Comparison of ENCODE assay signal across 22 mouse cellular contexts in genomic region chr9:59544739-59545138, GRCm38 (mm10). TPM values are rescaled to one million over a fixed set of nuclear protein-coding genes. Genes with fewer than 3 reads are reported as not detected.
DNase-seq lines count a peak whose midpoint lies in the region; ATAC-seq and TF ChIP-seq lines count a peak whose summit lies in the region.
"Had no signal": no experiment of that assay in that cellular context is flagged by ENCODE, and none has a peak within 500 bp of the region (broad histone marks: within the 10 kb centered on the region; RNA-seq: fewer than 3 reads in every experiment).

No protein-coding gene starts in this region.

- no peak overlapping the region for H3K9ac ChIP-seq in liver, embryonic 12.5 days
- no peak overlapping the region for H3K9ac ChIP-seq in liver, postnatal 0 days (replicated peaks)
- no peak overlapping the region for H3K9ac ChIP-seq in midbrain, embryonic 11.5 days (ENCODE audit: low read length)
- H3K9ac ChIP-seq: embryonic facial prominence, embryonic 12.5 days; heart, embryonic 12.5 days; liver, embryonic 14.5 days; neural tube, embryonic 13.5 days had no signal

- 0 out of 2 replicates have a peak, but pooled peaks have one; percentile 40 for ATAC-seq in liver, embryonic 12.5 days
- peak; percentile 41; the same call in 1 of the 2 replicates for ATAC-seq in liver, postnatal 0 days
- no peak for ATAC-seq in midbrain, embryonic 11.5 days (ENCODE audit: low FRiP score)
- ATAC-seq: CD4-positive, CD25-positive, alpha-beta regulatory T cell, adult 4 months; inflammation-experienced regulatory T-cells, adult 6 months; midbrain, embryonic 16.5 days had no signal

- DNase-seq in liver: no peak
- DNase-seq in liver, postnatal 0 days: no peak
- peak; percentile 67 for DNase-seq in splenic B cell, adult 2 months (ENCODE audit: low read depth, low spot score)
- DNase-seq in right cerebral cortex, adult 18-20 months: no peak
- no peak for DNase-seq in adrenal gland, postnatal 14 days
- no peak for DNase-seq in midbrain, embryonic 11.5 days (ENCODE audit: low spot score, missing footprints)
- DNase-seq: adrenal gland, postnatal 25 days; cerebellum, postnatal 14 days; gastrocnemius, postnatal 36 days; kidney, postnatal 10 days; thymus, postnatal 36 days had no signal

- H3K36me3 ChIP-seq in liver, embryonic 12.5 days: no peaks in the 10 kb centered on the region; the same call in none of the 2 replicates
- H3K36me3 ChIP-seq in liver, postnatal 0 days (replicated peaks; ENCODE audit: insufficient read depth, low read length): no peaks in the 10 kb centered on the region; the same call in 1 of the 2 replicates
- H3K36me3 ChIP-seq in splenic B cell, adult 2 months (ENCODE audit: control insufficient read depth, insufficient read depth, low read length, poor library complexity, severe bottlenecking): no peaks in the 10 kb centered on the region; the same call in none of the 2 replicates
- H3K36me3 ChIP-seq in midbrain, embryonic 11.5 days (ENCODE audit: control insufficient read depth, insufficient read depth, low read length): no peaks in the 10 kb centered on the region
- H3K36me3 ChIP-seq: embryonic facial prominence, embryonic 12.5 days; neural tube, embryonic 13.5 days had no signal

- 0 out of 2 replicates have a peak overlapping the region, but pooled peaks have one; percentile 18 for H3K4me2 ChIP-seq in liver, embryonic 12.5 days
- no peak overlapping the region for H3K4me2 ChIP-seq in liver, postnatal 0 days (ENCODE audit: low read depth, low read length)
- H3K4me2 ChIP-seq in midbrain, embryonic 11.5 days: no peak overlapping the region
- H3K4me2 ChIP-seq: embryonic facial prominence, embryonic 12.5 days; heart, embryonic 12.5 days; neural tube, embryonic 13.5 days had no signal

- 25% methylated on average over 5 of the region's 5 CpGs for WGBS in liver, embryonic 12.5 days (ENCODE audit: insufficient replicate concordance)
- 40% methylated on average over 5 of the region's 5 CpGs for WGBS in liver, postnatal 0 days (ENCODE audit: insufficient replicate concordance)
- WGBS in midbrain, embryonic 11.5 days: 88% methylated on average over 5 of the region's 5 CpGs

- H3K4me3 ChIP-seq in liver, embryonic 12.5 days: no peak overlapping the region
- no peak overlapping the region for H3K4me3 ChIP-seq in bone marrow macrophage, adult 2 months (ENCODE audit: insufficient read depth, low read length)
- H3K4me3 ChIP-seq in liver, postnatal 0 days (ENCODE audit: low read depth, low read length): no peak overlapping the region
- H3K4me3 ChIP-seq in midbrain, embryonic 11.5 days (ENCODE audit: low read depth, low read length): no peak overlapping the region
- H3K4me3 ChIP-seq: embryonic facial prominence, embryonic 12.5 days; forebrain, embryonic 10.5 days; heart, embryonic 12.5 days; neural tube, embryonic 13.5 days had no signal

- peaks cover 30% of the 10 kb centered on the region for H3K4me1 ChIP-seq in liver, embryonic 12.5 days
- peaks cover 44% of the 10 kb centered on the region for H3K4me1 ChIP-seq in bone marrow macrophage, adult 2 months (ENCODE audit: control insufficient read depth, insufficient read depth, low read length)
- peaks cover 13% of the 10 kb centered on the region for H3K4me1 ChIP-seq in liver, postnatal 0 days (ENCODE audit: insufficient read depth)
- peaks cover 3% of the 10 kb centered on the region for H3K4me1 ChIP-seq in midbrain, embryonic 11.5 days (ENCODE audit: control insufficient read depth, insufficient read depth, low read length)

- no peak for TF ChIP-seq EP300 in liver, postnatal 0 days (IDR thresholded peaks at IDR 0.05; ENCODE audit: low read depth)

- no peak overlapping the region for H3K27ac ChIP-seq in liver, embryonic 12.5 days
- H3K27ac ChIP-seq in bone marrow macrophage, adult 2 months (ENCODE audit: insufficient read depth, low read depth, low read length): peak overlapping the region; percentile 93
- 0 out of 2 replicates have a peak overlapping the region, but pooled peaks have one; percentile 18 for H3K27ac ChIP-seq in liver, postnatal 0 days (ENCODE audit: low read depth)
- H3K27ac ChIP-seq in midbrain, embryonic 11.5 days (ENCODE audit: low read depth, low read length): no peak overlapping the region
- H3K27ac ChIP-seq: embryonic facial prominence, embryonic 12.5 days; forebrain, embryonic 10.5 days; liver, embryonic 14.5 days; neural tube, embryonic 13.5 days; stomach, postnatal 0 days had no signal

- no peaks in the 10 kb centered on the region for H3K9me3 ChIP-seq in liver, embryonic 12.5 days (replicated peaks)
- H3K9me3 ChIP-seq in liver, postnatal 0 days (ENCODE audit: low read length): no peaks in the 10 kb centered on the region
- H3K9me3 ChIP-seq in midbrain, embryonic 11.5 days (ENCODE audit: control insufficient read depth, low read length): no peaks in the 10 kb centered on the region
- H3K9me3 ChIP-seq: embryonic facial prominence, embryonic 12.5 days; forebrain, embryonic 10.5 days; heart, embryonic 12.5 days; neural tube, embryonic 13.5 days had no signal

- H3K27me3 ChIP-seq in liver, embryonic 12.5 days (replicated peaks): no peaks in the 10 kb centered on the region
- H3K27me3 ChIP-seq in liver, postnatal 0 days (ENCODE audit: insufficient read depth, low read length): no peaks in the 10 kb centered on the region
- no peaks in the 10 kb centered on the region for H3K27me3 ChIP-seq in splenic B cell, adult 2 months (ENCODE audit: control insufficient read depth, insufficient read depth, low read length, poor library complexity, severe bottlenecking)
- no peaks in the 10 kb centered on the region for H3K27me3 ChIP-seq in midbrain, embryonic 11.5 days (ENCODE audit: control insufficient read depth, insufficient read depth, low read length)
- H3K27me3 ChIP-seq: embryonic facial prominence, embryonic 12.5 days; heart, embryonic 12.5 days; neural tube, embryonic 13.5 days had no signal

- no peak for TF ChIP-seq CTCF in bone marrow macrophage, adult 2 months (IDR thresholded peaks at IDR 0.05; ENCODE audit: low read depth, low read length)
- no peak for TF ChIP-seq CTCF in liver, postnatal 0 days (IDR thresholded peaks at IDR 0.05; ENCODE audit: low read depth)

- no peak for TF ChIP-seq POLR2A in bone marrow macrophage, adult 2 months (IDR thresholded peaks at IDR 0.05; ENCODE audit: borderline replicate concordance, low read depth, low read length)

RNA-seq across cellular contexts. Expression of gene Tmem202, which starts 5.1 kb away (rescaled TPM):
- polyA plus RNA-seq in liver, embryonic 12.5 days (2016; fragmentation: Nextera tagmentation; extraction: Ambion mirVana): not detected in 2 replicates
- 1.3 and 1.6 TPM in 2 replicates for polyA plus RNA-seq in bone marrow macrophage, adult 2 months (2012; ENCODE audit: insufficient read depth, insufficient read length, missing spikeins)
- polyA plus RNA-seq in liver, postnatal 0 days (2015; fragmentation: Nextera tagmentation; extraction: Ambion mirVana): 0.19 TPM in 2 replicates
- 0.82 and 1.7 TPM in 2 replicates for total RNA-seq in adrenal gland, postnatal 14 days (2021)
- polyA plus RNA-seq in midbrain, embryonic 11.5 days (2014; fragmentation: Nextera tagmentation; extraction: Ambion mirVana): 0.19 TPM in 1 of 2 replicates, not detected in the other
- polyA plus RNA-seq: embryonic facial prominence, embryonic 12.5 days; forebrain, embryonic 10.5 days; heart, embryonic 12.5 days; inflammation-experienced regulatory T-cells, adult 6 months had no signal

RNA-seq across cellular contexts. Expression of gene Hexa, which starts 5.4 kb away (rescaled TPM):
- polyA plus RNA-seq in liver, embryonic 12.5 days (2016; fragmentation: Nextera tagmentation; extraction: Ambion mirVana): 42.4 and 42.5 TPM in 2 replicates
- 952 and 993 TPM in 2 replicates for polyA plus RNA-seq in bone marrow macrophage, adult 2 months (2012; ENCODE audit: insufficient read depth, insufficient read length, missing spikeins)
- 27.9 and 31.0 TPM in 2 replicates for polyA plus RNA-seq in liver, postnatal 0 days (2015; fragmentation: Nextera tagmentation; extraction: Ambion mirVana)
- 81.3 and 83.2 TPM in 2 replicates for total RNA-seq in adrenal gland, postnatal 14 days (2021)
- polyA plus RNA-seq in midbrain, embryonic 11.5 days (2014; fragmentation: Nextera tagmentation; extraction: Ambion mirVana): 50.7 and 53.3 TPM in 2 replicates

RNA-seq across cellular contexts. Expression of gene Celf6, which starts 33.0 kb away (rescaled TPM):
- 0.11 TPM in 1 of 2 replicates, not detected in the other for polyA plus RNA-seq in liver, embryonic 12.5 days (2016; fragmentation: Nextera tagmentation; extraction: Ambion mirVana)
- polyA plus RNA-seq in bone marrow macrophage, adult 2 months (2012; ENCODE audit: insufficient read depth, insufficient read length, missing spikeins): not detected in 2 replicates
- not detected in 2 replicates for polyA plus RNA-seq in liver, postnatal 0 days (2015; fragmentation: Nextera tagmentation; extraction: Ambion mirVana)
- total RNA-seq in adrenal gland, postnatal 14 days (2021): 4.3 and 6.9 TPM in 2 replicates
- 8.5 and 8.7 TPM in 2 replicates for polyA plus RNA-seq in midbrain, embryonic 11.5 days (2014; fragmentation: Nextera tagmentation; extraction: Ambion mirVana)
- total RNA-seq: gastrocnemius, postnatal 36 days had no signal
- polyA plus RNA-seq: CD4-positive, CD25-positive, alpha-beta regulatory T cell, adult 4 months; heart, embryonic 12.5 days; inflammation-experienced regulatory T-cells, adult 6 months had no signal

RNA-seq across cellular contexts. Expression of gene Arih1, which starts 58.3 kb away (rescaled TPM):
- 13.7 and 15.9 TPM in 2 replicates for polyA plus RNA-seq in liver, embryonic 12.5 days (2016; fragmentation: Nextera tagmentation; extraction: Ambion mirVana)
- polyA plus RNA-seq in bone marrow macrophage, adult 2 months (2012; ENCODE audit: insufficient read depth, insufficient read length, missing spikeins): 53.4 and 55.1 TPM in 2 replicates
- 3.4 and 4.1 TPM in 2 replicates for polyA plus RNA-seq in liver, postnatal 0 days (2015; fragmentation: Nextera tagmentation; extraction: Ambion mirVana)
- total RNA-seq in adrenal gland, postnatal 14 days (2021): 94.2 and 107 TPM in 2 replicates
- 15.3 and 17.3 TPM in 2 replicates for polyA plus RNA-seq in midbrain, embryonic 11.5 days (2014; fragmentation: Nextera tagmentation; extraction: Ambion mirVana)

Comparison
In these comparisons a context has a peak if more than half of its experiments do, and no peak if none do; other contexts are left out.
1. H3K27ac ChIP-seq: peak in bone marrow macrophage, adult 2 months (single experiment) and liver, postnatal 0 days (single experiment); none in liver, embryonic 12.5 days (single experiment) and midbrain, embryonic 11.5 days (single experiment).
2. RNA of gene Hexa, which starts 5.4 kb away (polyA plus RNA-seq): 952 to 993 TPM in bone marrow macrophage, adult 2 months; 50.7 to 53.3 TPM in midbrain, embryonic 11.5 days, 42.4 to 42.5 TPM in liver, embryonic 12.5 days and 27.9 to 31.0 TPM in liver, postnatal 0 days; every median in the first group is over 10 times any median in the second.